Mouse (Mus musculus) splenic B cell, adult 2 months (primary cell): ENCODE results near the gene Myo19.

Experiments used
- DNase-seq: peaks from one replicate; pipeline ENCODE4 v3.0.0-alpha.2; 2011; ENCODE audit warnings: low read depth, low spot score
- H3K27me3 ChIP-seq: 2 replicates; pipeline ENCODE4 v1.6.1; 2012; ENCODE audit warnings: mild to moderate bottlenecking, low read length, moderate library complexity, mixed read lengths; ENCODE audit not compliant: control insufficient read depth, poor library complexity, insufficient read depth, severe bottlenecking
- H3K36me3 ChIP-seq: 2 replicates; pipeline ENCODE4 v1.6.1; 2012; ENCODE audit warnings: mild to moderate bottlenecking, low read length, moderate library complexity, mixed read lengths; ENCODE audit not compliant: control insufficient read depth, poor library complexity, insufficient read depth, severe bottlenecking

The Myo19 gene

DNA sequence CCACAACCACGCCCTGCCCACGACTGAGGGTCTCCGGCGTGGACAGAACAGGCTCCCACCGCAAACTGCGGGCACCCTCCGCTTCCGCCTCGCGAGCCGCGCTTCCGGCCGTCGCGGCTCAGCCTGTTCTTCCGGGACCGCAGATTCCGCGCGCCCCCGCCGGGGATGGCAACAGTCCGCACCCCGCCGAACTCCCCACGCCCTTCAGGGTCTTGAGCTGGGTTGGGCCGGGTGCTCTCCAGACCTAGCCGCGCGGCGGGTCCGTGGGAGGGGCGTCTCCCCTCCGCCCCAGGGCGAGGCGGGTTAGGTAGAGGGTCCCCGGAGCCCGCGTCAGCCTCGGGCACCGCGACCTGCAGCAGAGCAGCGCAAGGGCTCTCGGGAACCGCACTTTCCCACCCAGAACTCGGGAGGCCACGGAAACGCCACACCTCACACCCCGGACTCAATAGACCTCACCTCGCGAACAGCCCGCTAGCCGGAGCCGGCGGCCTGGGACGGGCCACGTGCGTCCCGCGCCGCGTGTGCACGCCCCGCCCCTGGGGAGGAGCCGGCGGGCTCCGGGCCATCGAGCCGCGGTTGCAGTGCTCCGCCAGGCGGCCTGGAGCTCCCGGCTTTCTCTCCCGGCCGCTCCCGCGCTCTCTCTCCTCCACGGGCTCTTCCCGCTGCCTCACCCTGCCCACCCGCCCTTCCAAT is at the start of gene Myo19, which contains the start of gene Pigw:
TSS of gene Myo19 (plus strand) at position 377 of the 693 bp plus-strand sequence.
TSS of gene Pigw (minus strand) at position 514 of the 693 bp plus-strand sequence.
- H3K27me3 ChIP-seq, result no peaks in the 10 kb centered on the region
- H3K36me3 ChIP-seq, result 0 out of 2 replicates have a peak, but pooled peaks cover 2% of the 10 kb centered on the region
- DNase-seq, result peak; percentile 83

DNA sequence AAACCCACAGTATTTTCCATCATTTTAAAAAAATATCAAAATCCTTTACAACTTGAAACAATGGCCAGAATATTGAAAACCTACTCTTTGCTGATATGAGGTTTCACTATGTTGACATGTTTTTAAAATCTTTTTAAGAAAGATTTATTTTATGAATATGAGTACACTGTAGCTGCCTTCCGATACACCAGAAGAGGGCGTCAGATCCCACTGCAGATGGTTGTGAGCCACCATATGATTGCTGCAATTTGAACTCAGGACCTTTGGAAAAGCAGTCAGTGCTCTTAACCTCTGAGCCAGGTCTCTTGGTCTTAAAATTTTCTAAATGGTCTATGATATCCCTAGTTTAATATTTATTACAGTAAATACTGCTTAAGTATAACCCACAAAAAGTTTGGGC is 40.6 kb upstream of the Myo19 start:
- Histone ChIP-seq H3K27me3 (no peaks in the 10 kb centered on the region), H3K36me3 (peaks cover 18% of the 10 kb centered on the region)
- DNase-seq, result peak; percentile 31

DNA sequence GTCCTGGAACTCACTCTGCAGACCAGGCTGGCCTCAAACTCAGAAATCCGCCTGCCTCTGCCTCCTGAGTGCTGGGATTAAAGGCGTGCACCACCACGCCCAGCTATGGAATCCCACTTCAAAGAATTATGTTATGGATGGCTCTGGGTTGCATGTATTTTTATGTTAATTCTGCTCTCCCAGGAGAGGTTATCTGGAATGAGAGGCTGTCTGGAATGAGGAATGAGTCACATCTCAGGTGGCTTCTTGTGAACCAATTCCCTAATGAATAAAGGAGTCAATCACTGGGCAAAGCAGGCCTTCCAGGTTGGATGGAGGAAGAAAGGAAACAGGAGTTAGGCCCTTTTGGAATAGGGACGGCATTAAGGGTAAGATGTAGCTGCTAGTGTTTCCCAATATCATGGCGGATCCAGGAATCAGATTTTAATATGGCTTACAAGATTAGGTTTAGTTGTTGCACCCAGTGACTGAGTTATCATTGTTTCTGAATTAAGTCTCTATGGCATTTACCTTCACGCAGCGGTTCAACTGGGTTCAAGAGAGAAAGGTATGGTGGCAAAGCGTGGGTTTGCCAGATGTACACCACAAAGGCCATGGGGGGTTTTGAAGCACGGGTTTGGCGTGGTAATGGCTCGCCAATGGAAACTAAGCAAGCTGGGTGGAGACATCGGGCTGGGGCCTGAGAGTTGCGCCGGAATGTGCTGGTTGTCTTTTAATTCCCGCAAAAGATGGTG is 33.0 kb upstream of the Myo19 start:
- peaks cover 10% of the 10 kb centered on the region; the same call in 1 of the 2 replicates for H3K36me3 ChIP-seq
- no peak for DNase-seq
- H3K27me3 ChIP-seq, result no peaks in the 10 kb centered on the region

DNA sequence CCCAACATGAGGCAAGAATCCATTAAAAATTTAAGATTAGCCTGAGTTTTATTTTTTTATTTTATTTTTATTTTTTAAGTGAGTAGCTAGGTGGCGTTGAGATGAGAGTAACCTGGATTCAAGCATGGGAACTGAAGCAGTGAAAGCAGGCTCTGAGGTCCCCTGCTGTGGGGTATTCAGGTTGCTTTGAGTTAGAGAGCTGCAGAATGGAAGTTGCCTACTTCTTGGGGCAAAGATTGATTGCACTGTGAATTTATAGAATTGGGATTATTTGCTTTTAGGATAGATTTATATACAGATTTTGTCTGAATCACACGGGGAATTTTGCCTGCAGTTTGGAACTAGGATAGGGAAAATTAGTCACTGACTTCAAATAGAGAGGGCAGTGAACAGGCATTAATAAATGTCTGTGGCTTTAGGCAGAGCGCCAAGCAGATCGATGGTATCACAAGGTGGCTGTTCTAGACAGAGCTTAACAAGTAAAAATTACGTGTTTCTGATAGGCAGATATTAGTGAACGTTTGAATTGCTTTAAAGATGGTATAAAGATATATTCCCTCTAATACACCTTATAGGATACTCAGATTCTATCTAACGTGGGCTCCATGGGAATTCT is 32.4 kb upstream of the Myo19 start:
- H3K36me3 ChIP-seq, result peaks cover 10% of the 10 kb centered on the region; the same call in 1 of the 2 replicates
- no peak for DNase-seq

DNA sequence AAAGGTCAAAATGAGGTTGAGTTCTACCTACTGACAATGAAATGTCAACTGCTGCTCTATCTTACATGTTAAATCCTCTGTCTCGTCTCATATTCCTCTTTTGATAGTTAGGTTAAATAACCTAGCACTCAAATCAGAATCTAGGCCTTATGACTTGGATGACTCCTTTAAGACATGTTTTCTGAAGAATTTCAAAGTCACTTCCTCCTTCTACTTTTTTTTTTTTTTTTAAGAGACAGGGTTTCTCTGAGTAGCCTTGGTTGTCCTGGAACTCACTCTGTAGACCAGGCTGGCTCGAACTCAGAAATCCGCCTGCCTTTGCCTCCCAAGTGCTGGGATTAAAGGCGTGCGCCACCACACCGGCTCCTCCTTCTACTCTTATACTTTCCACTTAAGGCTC is 24.7 kb upstream of the Myo19 start:
- Histone ChIP-seq H3K36me3 (peaks cover 11% of the 10 kb centered on the region), H3K27me3 (no peaks in the 10 kb centered on the region)
- DNase-seq, result no peak

More for the DNA sequence above, 32.4 kb upstream of the Myo19 start:
- H3K27me3 ChIP-seq, result no peaks in the 10 kb centered on the region

DNA sequence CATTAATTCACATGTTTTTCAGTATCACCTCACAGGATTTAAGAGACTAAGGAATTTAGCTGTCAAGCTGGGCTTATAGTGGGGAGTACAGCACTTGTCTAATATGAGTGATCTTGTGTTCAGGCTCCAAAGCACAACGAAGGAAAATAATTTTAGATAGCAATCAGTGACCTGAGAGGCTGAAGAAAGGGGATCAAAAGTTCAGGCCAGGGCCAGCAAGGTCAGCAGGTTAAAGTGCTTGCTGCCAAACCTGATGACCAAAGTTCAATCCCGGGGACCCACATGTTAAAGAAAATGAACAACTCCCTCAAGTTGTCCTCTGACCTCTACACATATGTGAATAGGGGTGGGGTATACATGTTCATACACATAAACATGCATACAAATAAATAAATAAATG is 14.7 kb upstream of the Myo19 start:
- Histone ChIP-seq H3K27me3 (no peaks in the 10 kb centered on the region), H3K36me3 (peaks cover 4% of the 10 kb centered on the region; the same call in 1 of the 2 replicates)
- no peak for DNase-seq

DNA sequence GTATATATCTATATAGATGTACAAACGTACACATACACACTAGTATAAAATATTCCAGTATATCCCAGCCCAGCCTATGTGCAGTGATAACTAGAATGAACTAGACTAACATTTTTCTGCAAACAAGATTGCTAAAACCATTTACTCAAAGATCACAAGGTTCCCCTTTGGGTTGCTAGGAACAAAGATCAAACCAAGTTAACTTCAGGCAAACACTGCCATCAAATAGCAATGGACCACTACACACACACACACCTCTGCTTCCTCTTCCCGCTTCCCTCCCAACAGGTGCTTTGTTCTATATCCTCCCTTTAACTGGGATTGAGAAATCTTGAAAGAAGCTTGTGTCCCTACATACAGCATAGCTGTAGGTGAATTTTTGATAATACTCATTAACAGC is 12.4 kb upstream of the Myo19 start:
- H3K27me3 ChIP-seq, result no peaks in the 10 kb centered on the region
- DNase-seq, result no peak
- H3K36me3 ChIP-seq, result peaks cover 2% of the 10 kb centered on the region; the same call in 1 of the 2 replicates

DNA sequence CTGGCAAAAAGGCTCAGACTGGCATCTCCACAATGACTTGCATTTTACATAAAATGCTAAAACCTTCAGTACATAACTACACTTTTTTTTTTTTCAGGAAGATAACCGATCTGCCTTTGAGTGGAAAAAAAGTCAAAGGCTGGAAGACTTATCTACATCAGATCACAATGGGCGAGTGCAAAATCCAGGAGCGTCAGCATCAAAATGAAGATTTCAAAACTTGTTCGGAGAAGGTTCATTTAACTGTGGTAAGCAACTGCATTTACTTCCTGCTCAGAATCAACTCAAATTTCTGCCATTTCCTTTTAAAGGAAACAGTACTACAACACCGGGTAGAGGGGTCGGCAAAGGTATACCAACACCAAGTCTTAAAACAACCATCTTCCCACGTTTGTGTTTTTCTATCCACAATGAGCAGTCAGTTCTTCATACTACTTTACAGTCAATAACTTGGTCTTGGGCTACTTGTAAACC is 11.1 kb upstream of the Myo19 start:
- no peaks in the 10 kb centered on the region for H3K27me3 ChIP-seq
- peaks cover 2% of the 10 kb centered on the region; the same call in 1 of the 2 replicates for H3K36me3 ChIP-seq
- DNase-seq, result peak; percentile 18

DNA sequence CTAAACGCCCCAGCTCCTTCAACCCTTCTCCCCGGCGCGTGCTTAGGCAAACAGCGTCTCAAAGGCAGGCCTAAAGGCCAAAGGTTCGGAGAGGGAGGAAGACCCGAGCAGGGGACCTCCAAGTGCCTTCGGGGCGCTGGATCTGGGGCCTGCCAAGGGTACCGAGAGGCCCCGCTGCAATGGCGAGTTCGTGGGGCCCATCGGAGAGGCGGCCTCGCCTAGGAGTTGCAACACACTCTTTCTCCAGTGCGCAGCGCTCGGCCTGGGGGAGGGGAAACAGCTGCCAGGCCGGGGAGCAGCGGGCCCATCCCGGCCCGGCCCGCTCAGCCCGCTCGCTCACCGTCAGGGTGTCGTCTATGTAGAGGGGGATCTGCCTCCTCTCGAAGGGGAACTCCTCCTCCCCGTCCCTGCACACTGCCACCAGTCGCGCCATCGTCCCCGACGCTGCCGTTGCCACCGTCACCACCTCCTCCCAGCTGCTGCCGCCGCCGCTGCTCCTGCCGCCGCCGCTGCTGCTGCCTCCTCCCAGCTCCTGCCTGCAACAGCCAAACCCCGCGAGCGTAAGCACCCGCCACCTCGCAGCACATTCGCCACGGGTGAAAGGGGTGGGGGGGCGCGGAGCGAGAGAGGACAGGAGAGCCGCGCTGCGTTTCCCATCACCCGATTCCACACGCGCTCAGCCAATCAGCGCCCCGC is 10.3 kb upstream of the Myo19 start:
- H3K27me3 ChIP-seq, result no peaks in the 10 kb centered on the region
- H3K36me3 ChIP-seq, result peaks cover 2% of the 10 kb centered on the region; the same call in 1 of the 2 replicates
- peak; percentile 95 for DNase-seq

DNA sequence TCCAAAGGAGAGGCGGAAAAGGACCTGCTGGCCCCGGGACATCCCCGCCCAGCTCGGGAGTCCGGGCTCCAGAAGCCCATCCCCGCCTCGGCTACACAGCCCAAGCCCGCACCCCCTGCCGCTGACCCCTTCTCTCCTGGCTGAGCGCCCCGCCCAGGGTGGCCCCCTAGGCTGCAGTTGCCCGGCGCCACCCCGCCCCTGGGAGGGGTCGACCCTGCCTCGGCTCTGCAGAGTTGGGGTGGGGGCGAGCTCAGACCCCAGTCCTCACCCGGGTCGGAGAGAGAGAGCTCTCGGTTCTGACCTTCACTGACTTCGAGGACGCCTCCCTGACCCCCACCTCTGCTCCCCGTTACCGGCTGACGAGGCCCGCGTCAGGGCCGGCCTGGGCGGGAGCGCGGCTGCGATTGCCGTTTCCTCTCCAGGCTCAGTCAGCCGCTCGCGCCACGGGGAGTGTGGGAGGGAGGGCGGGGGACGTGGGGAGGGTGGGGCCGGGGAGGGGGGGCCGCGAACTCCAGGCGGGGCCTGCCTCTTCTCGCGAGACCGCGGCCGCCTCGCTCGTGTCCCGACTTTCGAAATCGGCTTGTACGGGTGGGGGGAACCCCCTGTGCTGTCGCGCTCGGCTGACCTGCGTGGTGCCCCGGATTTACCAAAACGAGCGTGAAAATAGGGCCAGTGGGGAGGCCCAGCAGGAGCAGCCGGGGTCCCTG is 9.5 kb upstream of the Myo19 start, which contains the start of gene Ggnbp2:
TSS of gene Ggnbp2 (minus strand) at position 481 of the 707 bp plus-strand sequence.
- H3K36me3 ChIP-seq, result no peaks in the 10 kb centered on the region; the same call in 1 of the 2 replicates
- peak; percentile 96 for DNase-seq
- no peaks in the 10 kb centered on the region for H3K27me3 ChIP-seq

DNA sequence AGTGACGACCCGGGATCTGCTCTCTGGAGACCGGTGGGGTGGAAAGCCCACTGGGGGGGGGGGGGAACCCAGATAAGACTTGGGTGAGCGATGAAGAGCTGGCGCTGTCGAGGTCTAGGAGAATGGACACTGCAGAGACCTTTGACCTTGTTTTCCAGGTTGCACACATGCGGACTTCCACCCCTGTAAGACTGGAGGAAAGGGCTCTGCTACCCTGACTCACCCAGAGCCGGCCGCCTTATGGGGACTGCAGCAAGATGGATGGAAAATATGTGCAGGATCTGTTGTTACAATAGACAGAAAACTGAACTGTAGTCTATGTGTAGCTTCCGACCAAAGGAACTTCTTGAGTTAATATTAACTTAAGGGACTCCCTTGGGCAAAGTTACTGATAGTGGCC is 8.9 kb upstream of the Myo19 start:
- Histone ChIP-seq H3K36me3 (no peaks in the 10 kb centered on the region), H3K27me3 (no peaks in the 10 kb centered on the region)
- no peak for DNase-seq

DNA sequence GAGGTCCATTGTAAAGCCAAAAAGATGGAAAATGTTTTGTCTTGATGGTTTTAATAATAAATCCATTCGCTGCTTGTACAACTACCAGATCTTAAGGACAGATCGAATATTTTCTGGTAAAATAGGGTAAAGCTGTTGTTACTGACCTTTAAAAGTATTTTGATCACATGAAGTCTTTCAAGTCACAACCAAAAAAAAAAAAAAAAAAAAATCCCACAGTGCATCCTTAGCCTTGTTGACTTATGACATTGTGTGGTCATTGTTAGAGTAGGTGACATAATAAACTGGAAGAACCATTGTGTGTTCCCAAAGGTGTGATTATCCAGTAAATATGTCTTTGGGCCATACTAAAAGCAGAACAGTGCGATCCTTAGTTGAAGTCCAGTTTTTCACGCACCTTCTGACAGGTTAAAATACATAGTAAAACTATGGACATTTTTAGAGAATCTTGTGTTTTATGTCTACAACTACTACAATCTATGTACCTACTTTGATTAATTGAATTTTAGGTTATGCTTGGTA is 8.3 kb upstream of the Myo19 start:
- 0 out of 2 replicates have a peak, but pooled peaks cover 2% of the 10 kb centered on the region for H3K36me3 ChIP-seq
- DNase-seq, result no peak
- H3K27me3 ChIP-seq, result no peaks in the 10 kb centered on the region

DNA sequence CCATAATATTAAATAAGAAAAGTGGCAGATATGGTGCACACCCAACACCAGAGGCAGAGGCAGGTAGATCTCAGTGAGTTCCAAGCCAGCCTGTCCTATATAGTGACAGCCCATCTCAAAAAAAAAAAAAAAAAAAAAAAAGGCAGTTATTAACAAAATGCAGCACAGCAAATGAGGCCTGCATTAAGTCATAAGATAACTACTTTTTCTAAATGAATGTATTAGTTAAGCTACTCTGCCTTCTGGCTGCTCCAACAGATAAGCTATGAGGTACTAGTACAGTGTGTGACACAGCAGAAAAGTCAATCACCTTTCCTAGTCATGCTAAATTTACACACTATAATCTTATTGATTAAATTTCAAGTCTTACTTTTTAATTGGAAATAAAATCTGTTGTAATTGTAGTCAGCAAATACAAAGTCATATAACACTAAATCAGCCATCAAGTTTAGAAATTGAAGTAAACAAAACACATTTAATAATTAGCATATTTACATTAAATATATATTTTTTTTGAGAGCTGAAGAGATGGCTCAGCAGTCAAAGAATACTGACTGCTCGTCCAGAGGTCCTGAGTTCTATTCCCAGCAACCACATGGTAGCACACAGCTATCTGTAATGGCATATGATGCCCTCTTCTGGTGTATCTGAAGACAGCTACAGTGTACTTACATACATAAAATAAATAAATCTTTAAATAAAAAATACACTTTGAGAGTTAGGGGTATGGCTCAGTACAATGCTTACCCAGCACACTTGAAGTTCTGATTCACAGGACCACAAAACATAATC is 6.7 kb upstream of the Myo19 start:
- Histone ChIP-seq H3K36me3 (0 out of 2 replicates have a peak, but pooled peaks cover 2% of the 10 kb centered on the region), H3K27me3 (no peaks in the 10 kb centered on the region)
- no peak for DNase-seq
